Mouse (Mus musculus) ES-E14 (cell line): ENCODE data around the gene Gmcl1.

Experiments
- CHD2 ChIP-seq: IDR thresholded peaks from 2 replicates; pipeline ENCODE4 v1.6.1; 2014; ENCODE audit warnings: mild to moderate bottlenecking, low read depth, low read length, inconsistent platforms
- HCFC1 ChIP-seq: IDR thresholded peaks from 2 replicates; pipeline ENCODE4 v1.6.1; 2012; ENCODE audit warnings: low read length, inconsistent platforms, borderline replicate concordance; ENCODE audit not compliant: insufficient read depth
- MAFK ChIP-seq: IDR thresholded peaks from 2 replicates; pipeline ENCODE4 v1.6.1; 2014; ENCODE audit warnings: mild to moderate bottlenecking, low read depth, low read length, inconsistent platforms; ENCODE audit not compliant: insufficient read depth
- ZC3H11A ChIP-seq: IDR thresholded peaks from 2 replicates; pipeline ENCODE4 v1.6.1; 2012; ENCODE audit warnings: low read depth, mild to moderate bottlenecking, inconsistent platforms, low read length, borderline replicate concordance

- TF ChIP-seq ZC3H11A, result no peak
- TF ChIP-seq CHD2, result no peak
- TF ChIP-seq MAFK, result no peak
- no peak for TF ChIP-seq HCFC1
These were observed 54.8 kb downstream of the Gmcl1 start for GRCm38 (mm10) chr6:86678341-86678740.
